Mouse (Mus musculus) embryo, embryonic 9.5 days (tissue): ENCODE data around the gene Asb6.

Source experiments
- DNase-seq: peaks from one replicate; pipeline ENCODE4 v3.0.0-alpha.2; 2017; ENCODE audit errors: extremely low spot score

Asb6 gene

DNA sequence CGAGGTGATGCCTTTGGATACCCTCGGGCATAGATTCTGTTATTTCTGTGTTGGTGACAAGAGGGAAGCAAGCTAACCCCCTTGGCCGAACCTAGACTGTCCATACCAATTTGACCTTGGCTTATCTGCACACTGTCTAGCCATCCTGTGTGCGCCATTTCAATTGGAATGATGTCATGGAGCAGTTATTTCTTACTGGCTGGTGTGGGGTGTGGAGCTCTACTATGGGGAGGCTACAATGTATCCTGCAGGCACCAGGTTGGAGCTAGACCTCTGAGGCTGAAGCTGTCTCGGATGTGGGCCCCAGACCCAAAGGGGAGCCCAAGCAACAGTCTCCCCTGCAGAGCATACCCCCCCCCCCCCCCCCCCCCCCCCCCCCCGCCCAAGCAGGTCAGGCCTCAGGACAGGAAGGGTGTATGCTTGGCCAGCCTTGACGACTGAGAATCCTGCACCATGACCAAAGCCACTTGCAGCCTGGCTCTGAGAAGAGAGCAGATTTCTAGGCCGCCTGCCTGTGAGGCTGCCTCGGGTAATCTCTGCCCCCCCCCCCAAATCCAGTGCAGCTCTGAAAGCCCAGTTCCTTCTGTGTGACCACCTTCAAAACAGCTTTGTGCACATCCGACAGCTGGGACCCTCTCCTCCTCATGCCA is 4.4 kb upstream of the Asb6 start, which contains the start of gene Prrx2:
TSS of gene Prrx2 (plus strand) at position 600 of the 650 bp plus-strand sequence.
- no peak for DNase-seq

DNA sequence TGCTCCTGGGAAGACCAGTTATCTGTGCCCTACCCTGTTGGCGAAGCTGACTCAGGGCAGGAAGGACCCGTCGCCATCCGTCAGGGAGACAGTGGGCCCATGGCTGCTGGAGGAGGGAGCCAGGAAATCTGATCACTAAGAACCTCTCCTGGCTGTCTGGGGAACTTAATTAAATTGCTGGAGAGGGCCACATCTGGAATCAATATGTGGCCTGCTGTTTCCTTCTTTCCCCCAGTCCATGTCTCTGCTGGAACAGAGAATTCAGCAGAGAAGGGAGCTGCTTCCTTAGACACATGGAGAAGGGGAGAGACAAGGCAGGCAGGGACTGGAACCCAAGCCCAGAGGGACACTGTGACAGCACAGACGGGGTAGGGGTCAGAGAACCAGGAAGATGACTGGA is 3.5 kb upstream of the Asb6 start:
- peak; percentile 58 for DNase-seq

DNA sequence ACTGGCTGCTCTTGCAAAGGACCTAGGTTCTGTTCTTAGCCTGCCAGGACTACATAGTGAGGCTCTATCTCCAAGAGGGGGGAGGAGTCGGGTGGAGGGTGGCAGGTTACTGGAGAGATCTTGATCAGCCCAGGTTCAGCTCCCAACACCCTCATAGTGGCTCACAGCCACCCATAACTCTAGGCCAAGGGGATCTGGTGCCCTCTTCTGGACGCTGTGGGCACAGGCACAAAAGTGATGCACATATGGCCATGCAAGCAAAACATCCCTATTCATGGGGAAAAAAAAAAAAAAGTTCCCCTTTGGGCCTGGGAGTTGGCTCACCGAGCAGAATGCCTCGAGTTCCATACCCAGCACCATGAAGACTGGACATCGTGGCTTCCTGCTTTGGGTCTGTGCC is 818 bp downstream of the Asb6 start:
- DNase-seq = no peak

DNA sequence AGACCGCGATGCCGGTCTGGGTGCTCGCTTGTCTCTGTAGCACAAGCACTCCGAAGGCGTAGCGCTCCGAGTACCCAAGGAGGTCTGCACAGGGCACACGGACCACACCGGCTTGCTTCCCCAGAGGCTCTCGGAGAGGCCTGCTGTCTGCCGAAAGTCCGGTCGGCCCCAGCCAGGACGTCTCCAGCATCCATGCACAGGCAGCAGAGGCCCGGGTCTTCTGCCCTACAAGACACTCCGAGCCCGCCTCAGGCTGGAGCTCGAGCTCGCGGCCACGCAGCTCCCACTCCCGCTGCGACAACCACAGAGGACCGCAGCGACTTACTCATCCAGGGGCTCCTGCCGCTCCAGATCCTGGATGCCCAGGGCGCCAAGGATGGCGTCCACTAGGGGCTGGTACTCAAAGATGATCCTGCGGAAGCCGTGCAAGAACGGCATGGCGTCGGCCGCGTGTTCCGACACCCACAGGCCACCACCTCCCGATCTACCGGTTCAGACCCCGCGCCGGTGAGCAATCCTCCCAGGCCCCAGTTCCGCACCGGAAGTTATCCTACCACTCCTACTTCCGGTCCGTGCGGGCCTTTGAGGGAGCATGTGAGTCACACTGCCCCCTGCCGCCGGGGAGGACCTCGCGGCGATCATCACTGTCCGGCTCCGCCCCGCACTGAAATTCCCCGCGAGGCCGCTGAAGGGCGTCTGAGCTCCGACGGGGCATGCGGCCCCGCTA is 2.2 kb downstream of the Asb6 start:
- peak; percentile 96 for DNase-seq

DNA sequence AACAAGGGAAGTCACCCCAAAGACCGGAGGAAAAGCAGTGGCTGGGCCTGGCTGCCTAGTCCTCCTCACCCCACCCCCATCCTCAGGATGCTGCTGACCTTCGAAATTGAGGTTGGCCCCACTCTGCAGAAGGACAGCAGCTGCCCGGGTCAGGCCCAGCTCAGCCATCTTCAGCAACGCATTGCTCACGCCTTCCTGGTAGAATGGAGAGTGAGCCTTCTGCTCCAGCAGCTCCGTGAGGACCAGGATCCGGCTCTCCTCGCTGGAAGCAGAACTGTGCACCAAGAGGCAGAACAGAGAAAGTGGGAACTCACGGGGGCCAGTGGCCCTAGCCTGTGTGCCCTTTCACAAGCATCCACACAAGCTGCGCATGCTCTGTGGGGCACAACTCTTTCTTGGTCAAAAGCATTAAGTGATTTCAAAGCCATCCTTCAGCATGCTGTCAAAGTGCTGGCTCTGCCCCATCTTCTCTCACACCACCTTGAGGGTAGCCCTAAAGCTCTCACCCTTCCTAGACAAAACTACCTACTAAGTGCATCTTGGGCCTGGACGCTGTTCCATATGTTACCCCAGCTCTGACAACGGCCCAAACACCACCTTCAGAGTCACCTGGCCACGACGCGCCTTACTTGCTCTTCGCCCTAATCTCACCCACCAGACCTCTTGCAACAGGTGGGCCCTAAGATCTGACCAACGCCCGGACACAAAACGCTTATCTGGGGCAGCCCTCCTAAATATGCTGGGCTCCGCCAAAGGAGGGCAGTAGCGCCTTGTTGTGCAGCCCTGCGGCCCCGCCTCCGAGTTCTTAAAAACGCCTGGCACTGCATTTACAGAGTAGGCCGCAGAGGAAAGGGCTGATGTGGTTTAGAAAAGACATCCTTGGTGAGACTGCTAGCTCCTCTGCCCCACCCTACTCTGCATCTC is 3.0 kb downstream of the Asb6 start:
- no peak for DNase-seq

DNA sequence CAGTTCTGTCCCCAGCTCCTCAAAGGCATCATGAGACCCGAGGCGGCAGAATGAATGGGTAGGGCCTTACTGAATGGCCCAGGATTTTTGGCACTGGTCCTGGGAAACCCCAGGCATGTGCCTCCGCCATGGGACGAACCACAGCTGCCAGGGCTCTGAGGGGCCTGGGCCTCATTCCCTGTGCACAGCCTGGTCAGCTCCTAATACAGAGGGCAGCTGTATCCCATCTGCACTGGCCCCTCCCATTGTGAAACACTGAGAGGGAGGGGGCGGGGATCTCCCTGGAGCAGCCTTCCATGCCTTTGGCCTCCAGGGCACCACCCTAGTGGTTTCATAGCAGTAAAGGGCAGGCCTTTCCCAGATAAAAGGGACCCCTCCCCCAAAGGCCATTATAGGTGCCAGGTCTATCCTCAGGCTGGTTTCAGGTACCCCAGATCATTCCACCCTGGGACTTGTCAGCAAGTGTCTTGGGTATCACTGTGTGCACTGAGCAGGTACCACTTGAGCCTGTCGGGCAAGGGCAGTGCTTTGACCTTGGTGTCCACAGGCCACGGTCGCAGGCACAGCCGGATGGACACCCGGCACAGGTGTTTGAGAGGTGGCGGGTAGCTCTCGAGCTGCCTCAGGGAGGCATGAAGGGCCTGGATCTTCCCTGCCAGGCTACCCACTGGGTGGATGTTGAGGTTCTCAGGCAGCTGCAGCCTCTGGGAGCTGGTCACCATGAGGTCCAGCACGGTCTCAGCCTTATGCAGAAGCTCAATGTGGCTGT is 6.6 kb downstream of the Asb6 start:
- no peak for DNase-seq

DNA sequence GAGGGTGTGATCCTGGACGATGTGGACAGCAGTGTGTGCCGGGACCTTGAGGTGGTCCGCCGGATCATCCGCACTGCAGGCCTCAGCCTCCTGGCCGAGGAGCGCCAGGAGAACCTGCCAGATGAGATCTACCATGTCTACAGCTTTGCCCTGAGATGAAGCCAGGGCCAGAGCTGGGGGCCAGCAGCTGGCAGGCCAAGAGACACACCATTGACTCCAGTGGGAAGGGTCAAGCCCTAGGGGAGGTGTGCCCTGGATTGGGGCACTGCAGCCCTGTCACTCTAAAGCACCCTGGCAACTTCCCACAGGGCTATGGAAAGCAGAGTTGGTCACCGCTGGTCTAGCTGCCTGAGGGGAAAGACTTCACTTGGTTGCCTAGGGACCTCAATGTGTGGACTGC is 7.7 kb downstream of the Asb6 start:
- DNase-seq = no peak

DNA sequence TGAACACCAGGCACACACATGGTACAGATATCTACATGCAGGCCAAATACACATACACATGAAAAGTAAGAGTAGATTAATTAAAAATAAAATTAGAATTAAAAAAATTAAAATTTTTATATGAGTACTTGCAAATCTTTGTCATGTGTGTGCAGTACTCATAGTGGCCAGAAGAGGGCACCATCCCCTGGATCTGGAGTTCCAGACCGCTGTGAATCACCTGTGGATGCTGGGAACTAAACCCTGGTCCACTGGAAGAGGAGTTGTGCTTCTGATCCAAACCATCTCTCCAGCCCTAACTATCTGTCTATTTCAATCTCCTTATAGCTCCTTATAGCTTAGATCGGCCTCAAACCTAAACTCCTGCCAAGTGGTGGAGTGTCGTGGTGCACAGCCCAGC is 9.1 kb downstream of the Asb6 start:
- no peak for DNase-seq

DNA sequence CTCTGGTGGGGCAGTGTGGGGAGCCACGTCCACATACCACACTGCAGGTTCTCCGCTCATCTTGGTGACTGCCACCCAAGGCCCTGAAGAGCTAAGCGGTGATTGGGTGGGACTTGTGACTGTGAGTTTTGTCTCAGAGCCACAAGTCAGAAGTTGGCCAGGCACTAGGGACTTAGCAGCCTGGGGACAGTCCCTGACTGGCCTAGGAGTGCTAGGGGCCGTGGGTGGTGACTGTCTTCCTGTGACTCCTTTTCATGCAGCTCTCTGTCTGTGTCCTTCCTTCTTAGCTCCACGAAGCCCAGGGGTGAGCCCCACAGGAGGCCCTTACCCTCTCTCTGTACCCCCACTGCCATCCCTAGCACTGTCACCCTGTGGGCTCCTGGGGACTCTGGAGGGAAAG is 10.3 kb downstream of the Asb6 start:
- DNase-seq = no peak

DNA sequence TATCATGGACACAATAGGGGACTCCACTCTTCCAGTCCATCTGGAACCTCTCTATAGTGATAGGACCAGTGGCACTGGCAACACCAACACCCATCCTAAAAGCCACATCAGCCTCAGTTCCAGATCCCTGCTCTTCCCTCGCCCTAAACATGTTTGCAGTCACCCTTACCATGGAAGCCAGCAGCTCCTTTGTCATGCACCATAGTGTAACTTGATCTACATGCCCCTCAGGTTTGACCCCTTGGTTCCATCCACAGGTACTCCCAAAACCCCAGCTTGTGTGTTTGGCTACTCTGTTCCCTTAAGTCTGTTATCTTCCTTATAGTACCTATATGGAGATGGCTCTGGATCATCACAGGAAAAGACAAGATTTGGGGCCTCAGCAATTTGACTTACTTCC is 13.8 kb downstream of the Asb6 start:
- no peak for DNase-seq

DNA sequence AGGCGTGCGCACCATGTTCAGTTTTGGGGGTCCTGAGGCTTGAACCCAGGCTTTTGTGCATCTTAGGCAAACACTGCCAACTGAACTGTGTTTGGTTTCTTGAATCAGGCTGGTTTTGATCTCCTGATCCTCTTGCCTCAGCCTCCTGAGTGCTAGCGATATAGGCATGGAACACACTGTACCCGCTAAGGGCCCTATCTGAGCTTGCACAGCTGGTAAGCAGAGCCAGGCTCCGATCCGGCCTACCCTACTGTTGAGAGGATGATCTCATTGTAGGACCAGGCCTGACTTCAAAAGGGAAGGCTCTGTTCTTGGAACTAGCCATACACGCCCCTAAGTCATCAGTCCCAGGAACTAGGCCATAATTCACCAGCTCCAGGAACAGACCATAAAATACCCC is 19.6 kb downstream of the Asb6 start:
- no peak for DNase-seq

DNA sequence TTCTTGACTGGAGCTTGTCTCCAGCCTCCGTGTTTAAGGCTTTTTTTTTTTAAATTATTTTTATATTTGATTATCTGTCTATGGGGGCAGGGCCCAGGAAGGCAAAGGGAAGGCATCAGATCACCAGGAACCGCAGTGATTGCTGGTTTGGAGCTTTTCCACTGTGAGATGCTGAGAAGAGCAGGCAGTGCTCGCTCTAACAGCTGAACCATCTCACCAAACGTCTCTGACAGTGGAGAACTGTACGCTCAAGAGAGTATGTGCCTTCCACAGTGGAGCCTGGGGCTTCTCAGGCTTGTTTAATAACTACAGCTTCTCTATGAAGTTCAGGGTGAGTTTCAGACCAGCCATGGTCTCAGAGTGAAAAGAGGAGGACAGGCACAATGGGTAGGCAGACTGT is 20.6 kb downstream of the Asb6 start:
- DNase-seq = no peak

DNA sequence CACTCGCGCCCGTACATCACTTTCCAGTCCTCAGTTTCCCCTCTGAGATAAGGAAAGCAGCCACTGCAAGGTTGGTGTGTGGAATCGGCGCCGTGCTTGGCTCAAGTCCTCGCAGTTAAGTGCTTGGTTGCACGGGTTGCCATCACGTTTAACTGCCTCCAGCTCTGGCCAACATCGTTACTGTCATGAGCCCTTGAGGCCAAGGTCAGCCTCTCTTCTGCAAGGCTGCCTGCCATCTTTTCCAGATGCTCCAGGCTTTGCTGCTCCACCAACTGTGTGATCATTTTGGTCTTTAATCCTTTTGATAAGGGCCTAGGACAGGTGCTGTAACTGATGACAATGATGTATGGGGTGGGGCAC is 21.9 kb downstream of the Asb6 start:
- DNase-seq = no peak

DNA sequence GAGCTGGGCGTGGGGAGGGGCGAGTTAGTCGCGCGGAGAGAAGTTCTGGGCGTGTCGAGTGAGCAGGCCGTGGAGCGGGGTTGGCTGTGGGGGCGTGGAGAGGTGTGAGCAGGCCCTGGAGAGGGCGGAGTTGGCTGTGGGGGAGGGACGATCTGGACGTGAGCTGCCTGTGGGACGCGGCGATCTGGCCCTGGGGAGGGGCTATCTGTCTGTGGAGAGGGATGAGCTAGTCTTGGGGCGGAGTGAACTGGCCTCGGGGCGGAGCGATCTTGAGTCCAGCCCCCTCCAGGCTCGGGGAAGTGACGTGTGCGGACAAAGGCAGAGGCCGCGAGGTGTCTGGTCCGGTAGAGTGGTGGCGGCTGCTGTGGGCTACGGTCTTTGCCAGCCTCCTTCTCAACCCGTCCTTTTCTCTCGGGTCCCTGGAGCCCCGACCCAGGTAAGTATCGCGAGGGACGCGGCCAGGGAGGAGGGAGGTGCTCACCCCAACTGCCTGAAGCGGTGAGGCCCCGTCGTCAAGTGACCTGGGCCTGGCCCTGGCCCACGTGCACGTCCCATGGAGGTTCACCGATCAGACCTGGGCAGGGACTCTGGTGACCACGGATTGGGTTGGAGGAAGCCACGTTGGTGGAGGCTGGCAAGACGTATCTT is 22.4 kb downstream of the Asb6 start, which contains the start of gene Ntmt1:
TSS of gene Ntmt1 (plus strand) at position 179 of the 648 bp plus-strand sequence.
- DNase-seq = peak; percentile 100

DNA sequence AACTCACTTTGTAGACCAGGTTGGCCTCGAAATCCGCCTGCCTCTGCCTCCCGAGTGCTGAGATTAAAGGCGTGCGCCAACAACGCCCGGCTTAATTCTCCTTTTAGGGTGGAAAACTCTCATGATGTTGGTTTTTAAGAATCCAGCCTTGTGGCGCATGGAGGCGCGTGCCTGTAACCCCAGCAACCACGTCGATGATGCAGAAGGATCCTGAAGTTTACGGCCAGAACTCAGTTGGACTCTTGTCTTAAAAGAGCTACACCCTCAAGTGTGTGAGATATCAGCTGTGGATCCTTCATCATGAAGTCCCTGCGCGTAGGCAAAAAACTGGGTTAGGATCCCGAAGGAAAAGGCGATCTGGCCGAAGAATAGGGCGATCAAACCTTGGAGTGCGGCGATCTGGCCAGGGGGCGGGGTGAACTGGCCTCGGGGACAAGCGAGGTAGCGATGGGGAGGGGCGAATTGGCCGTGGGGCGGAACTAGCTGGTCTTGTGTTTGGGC is 22.9 kb downstream of the Asb6 start:
- no peak for DNase-seq

DNA sequence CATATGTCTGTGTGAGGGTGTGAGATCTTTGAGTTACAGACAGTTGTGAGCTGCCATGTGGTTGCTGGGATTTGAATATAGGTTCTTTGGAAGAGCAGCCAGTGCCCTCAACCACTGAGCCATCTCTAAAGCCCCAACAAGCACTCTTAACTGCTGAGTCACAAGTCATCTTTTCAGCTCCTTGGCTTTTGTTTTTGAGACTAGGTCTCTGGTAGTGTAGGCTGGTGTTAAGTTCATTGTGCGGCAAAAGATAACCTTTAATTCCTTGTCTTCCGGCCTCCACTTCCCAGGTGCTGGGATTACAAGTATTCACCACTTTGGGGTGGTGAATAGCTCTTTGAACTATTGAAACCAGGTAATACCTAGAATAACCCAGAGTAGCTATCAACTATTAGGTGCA is 24.1 kb downstream of the Asb6 start:
- no peak for DNase-seq

DNA sequence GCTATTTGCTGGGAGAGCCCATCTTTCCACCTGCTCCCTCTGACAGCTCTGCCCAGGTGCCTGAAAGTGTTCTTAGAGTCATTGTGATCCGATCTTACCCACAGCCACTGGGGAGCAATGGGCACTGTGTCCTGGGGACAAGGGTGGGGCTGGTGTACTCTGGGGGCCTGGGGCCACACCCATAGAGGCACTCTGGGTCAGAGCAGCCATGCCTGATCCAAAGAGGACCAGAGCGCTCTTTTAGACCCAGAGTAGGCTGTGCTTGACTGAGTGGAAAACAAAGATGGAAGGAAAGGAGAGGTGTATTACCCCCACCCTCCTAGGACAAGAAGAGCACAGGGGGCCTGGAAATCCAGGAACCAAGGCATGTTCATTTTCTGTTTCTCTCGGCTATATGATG is 26.5 kb downstream of the Asb6 start, which contains the start of gene 1700001O22Rik:
TSS of gene 1700001O22Rik (minus strand) at position 58 of the 400 bp plus-strand sequence.
- no peak for DNase-seq

DNA sequence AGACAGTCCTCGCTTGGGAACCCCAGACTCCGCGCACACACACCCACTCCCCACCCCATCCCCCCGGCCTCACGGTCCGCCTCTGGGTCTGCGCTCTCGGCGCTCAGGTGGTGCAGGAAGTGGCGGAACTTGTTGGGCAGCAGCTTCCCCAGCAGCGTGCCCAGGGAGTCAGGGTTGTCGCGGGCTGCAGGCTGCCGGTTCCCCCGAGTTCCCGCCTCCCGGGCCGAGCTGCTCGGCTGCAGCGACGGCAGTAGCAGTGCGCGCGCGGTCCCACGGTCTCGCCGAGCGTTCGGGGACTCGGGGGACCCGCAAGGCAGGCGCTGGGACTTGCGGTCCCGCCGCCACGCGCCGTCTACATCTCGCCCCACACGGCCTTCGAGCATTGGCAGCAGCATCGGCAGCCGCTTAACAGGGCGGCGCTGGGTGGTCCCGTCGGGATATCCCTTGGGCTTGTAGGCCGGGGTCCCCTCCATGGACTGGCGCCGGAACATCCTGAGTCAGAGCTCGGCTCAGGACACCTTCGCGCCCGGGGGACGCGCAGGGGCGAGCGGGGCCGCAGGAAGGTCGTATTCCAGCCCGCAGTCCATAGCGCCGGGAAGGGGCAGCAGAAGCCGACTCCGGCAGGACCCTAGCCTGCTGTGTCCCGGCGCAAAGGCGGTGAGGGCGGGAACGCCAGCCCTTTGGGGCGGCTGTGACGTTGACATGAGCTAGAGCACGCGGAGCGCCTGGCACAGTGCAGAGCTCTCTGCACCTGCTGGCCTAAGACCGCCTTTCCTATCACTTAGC is 28.9 kb downstream of the Asb6 start:
- peak; percentile 74 for DNase-seq

DNA sequence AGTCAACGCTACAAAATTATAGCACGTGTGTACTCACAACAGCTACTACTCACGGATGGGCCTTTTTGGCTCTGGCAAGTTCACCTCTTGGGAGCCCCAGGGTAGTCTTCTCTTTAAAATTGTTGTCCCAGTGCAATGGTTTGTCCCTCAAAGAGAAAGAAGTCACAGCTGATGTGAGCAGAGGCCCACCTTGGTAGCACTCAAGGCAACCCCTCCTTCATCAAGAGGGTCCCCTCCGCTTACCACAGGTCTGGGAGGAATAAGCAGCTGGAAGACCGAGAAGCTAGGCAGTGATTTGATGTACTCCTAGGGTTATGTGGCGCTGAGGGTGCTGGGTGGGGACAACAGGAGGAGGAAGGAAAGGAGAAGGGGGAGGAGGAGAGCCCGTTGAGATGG is 29.5 kb downstream of the Asb6 start:
- no peak for DNase-seq

DNA sequence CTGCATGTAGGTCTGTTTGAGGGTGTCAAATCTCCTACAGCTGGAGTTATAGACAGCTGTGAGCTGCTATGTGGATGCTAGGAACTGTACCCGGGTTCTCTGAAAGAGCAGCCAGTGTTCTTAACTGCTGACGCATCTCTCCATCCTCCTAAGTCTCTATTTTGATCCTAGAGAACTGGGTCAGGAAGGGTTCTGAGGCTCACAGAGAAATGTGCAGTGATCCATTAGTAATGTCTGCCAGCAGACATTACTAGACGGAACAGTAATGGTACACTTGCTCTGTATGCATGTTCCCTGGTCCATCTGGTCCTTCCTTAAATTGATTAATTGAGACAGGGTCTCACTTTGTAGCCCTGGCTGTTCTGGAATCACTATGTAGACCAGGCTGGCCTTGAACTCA is 30.7 kb downstream of the Asb6 start:
- DNase-seq = no peak
